Mouse (Mus musculus) CH12.LX (cell line): Measurements from ENCODE around the gene Prkn.

Experiments
- BHLHE40 ChIP-seq: IDR thresholded peaks from 2 replicates; pipeline ENCODE4 v1.6.1; 2011; ENCODE audit warnings: mild to moderate bottlenecking, low read depth, low read length, improper control_type of control experiment
- CHD2 ChIP-seq: IDR thresholded peaks from 2 replicates; pipeline ENCODE4 v1.6.1; 2011; ENCODE audit warnings: low read length, improper control_type of control experiment
- CTCF ChIP-seq, 2 experiments: IDR thresholded peaks in 1 of 2; conservative IDR thresholded peaks in 1 of 2; 2 replicates each; pipeline ENCODE4 v1.5.1; 2011 to 2012; ENCODE audit warnings: low read depth in 2 of 2, low read length in 2 of 2, improper control_type of control experiment in 1 of 2, inconsistent platforms in 1 of 2, mild to moderate bottlenecking in 1 of 2, moderate library complexity in 1 of 2
- E2F4 ChIP-seq: IDR thresholded peaks from 2 replicates; pipeline ENCODE4 v1.6.1; 2011; ENCODE audit warnings: low read depth, low read length, improper control_type of control experiment; ENCODE audit not compliant: insufficient replicate concordance
- EP300 ChIP-seq: IDR thresholded peaks from 2 replicates; pipeline ENCODE4 v1.6.1; 2011; ENCODE audit warnings: low read length, improper control_type of control experiment
- HCFC1 ChIP-seq: IDR thresholded peaks from 2 replicates; pipeline ENCODE4 v1.6.1; 2012; ENCODE audit warnings: low read depth, mild to moderate bottlenecking, inconsistent platforms, low read length, improper control_type of control experiment
- MAX ChIP-seq: IDR thresholded peaks from 2 replicates; pipeline ENCODE4 v1.6.1; 2011; ENCODE audit warnings: low read length, improper control_type of control experiment
- MYC ChIP-seq: IDR thresholded peaks from 2 replicates; pipeline ENCODE4 v1.6.1; 2011; ENCODE audit warnings: low read depth, mild to moderate bottlenecking, improper control_type of control experiment, low read length
- POLR2A ChIP-seq: IDR thresholded peaks from 2 replicates; pipeline ENCODE4 v1.6.1; 2011; ENCODE audit warnings: low read depth, mild to moderate bottlenecking, improper control_type of control experiment, low read length
- SIN3A ChIP-seq: IDR thresholded peaks from 2 replicates; pipeline ENCODE4 v1.6.1; 2012; ENCODE audit warnings: low read length, improper control_type of control experiment, inconsistent platforms
- TCF12 ChIP-seq: IDR thresholded peaks from 2 replicates; pipeline ENCODE4 v1.6.1; 2014; ENCODE audit warnings: low read depth, mild to moderate bottlenecking, inconsistent platforms, low read length, improper control_type of control experiment
- USF1 ChIP-seq: IDR thresholded peaks from 2 replicates; pipeline ENCODE4 v1.6.1; 2014; ENCODE audit warnings: low read depth, mild to moderate bottlenecking, inconsistent platforms, low read length, improper control_type of control experiment
- ZMIZ1 ChIP-seq: IDR thresholded peaks from 2 replicates; pipeline ENCODE4 v1.6.1; 2012; ENCODE audit warnings: low read depth, mild to moderate bottlenecking, inconsistent platforms, low read length, improper control_type of control experiment
- ZNF384 ChIP-seq: IDR thresholded peaks from 2 replicates; pipeline ENCODE4 v1.6.1; 2012; ENCODE audit warnings: low read depth, low read length, improper control_type of control experiment, inconsistent platforms

GRCm38 (mm10) chr17:10936698-10937097 lies 96.5 kb downstream of the Prkn start:
- TF ChIP-seq E2F4 (no peak), CTCF (conservative IDR thresholded peaks at IDR 0.05 in 1 of 2, IDR thresholded peaks at IDR 0.05 in 1 of 2; ENCODE audit: low read depth in 2 of 2, low read length in 2 of 2) (no peak), ZNF384 (no peak), BHLHE40 (no peak), CHD2 (no peak), USF1 (no peak), POLR2A (no peak), MAX (no peak), EP300 (no peak), ZMIZ1 (no peak), HCFC1 (no peak), TCF12 (no peak), MYC (no peak), SIN3A (no peak)
